Mouse (Mus musculus) CH12.LX (cell line): ENCODE measurements at regions not wholly inside any gene's neighbourhood (a gene's known extent, or its start where the extent isn't known, plus 50 kb on each side); places are given as distances from the start of the nearest gene placed in this dataset.
A peak's percentile ranks its signal among the peaks of the same experiment; 100 is the strongest.

ENCODE experiments used
- DNase-seq: peaks from one replicate; pipeline ENCODE4 v3.0.0-alpha.2; 2013; ENCODE audit errors: extremely low read depth
- H3K27ac ChIP-seq: 2 replicates; pipeline ENCODE4 v1.5.1; 2012; ENCODE audit warnings: low read depth, mild to moderate bottlenecking, control low read depth, moderate library complexity; ENCODE audit not compliant: insufficient read depth
- H3K27me3 ChIP-seq: replicated peaks from 2 replicates; pipeline ENCODE3; 2012; ENCODE audit warnings: inconsistent platforms
- H3K36me3 ChIP-seq, 2 experiments: replicated peaks in 1 of 2; 2 replicates each; pipeline versions ENCODE3 to v1.6.1; 2012; ENCODE audit warnings: inconsistent platforms in 1 of 2, low read length in 1 of 2, mild to moderate bottlenecking in 1 of 2, mixed read lengths in 1 of 2, moderate library complexity in 1 of 2; ENCODE audit not compliant: control insufficient read depth in 1 of 2, insufficient read depth in 1 of 2
- H3K4me1 ChIP-seq, 2 experiments: 2 replicates each; pipeline ENCODE4 v1.6.1; 2012; ENCODE audit warnings: inconsistent platforms in 1 of 2, moderate library complexity in 1 of 2; ENCODE audit not compliant: insufficient read depth in 2 of 2, control insufficient read depth in 1 of 2
- H3K4me2 ChIP-seq: 2 replicates; pipeline ENCODE4 v1.6.1; 2012; ENCODE audit warnings: low read depth, mild to moderate bottlenecking, control low read depth; ENCODE audit not compliant: poor library complexity, insufficient read depth, severe bottlenecking
- H3K4me3 ChIP-seq, 3 experiments: fragments of 150-350 bp in 1 of 3; sonication (generic) in 1 of 3; replicated peaks in 1 of 3; 2 replicates each; pipeline versions ENCODE3 to v1.5.1; 2011 to 2012; ENCODE audit warnings: low read depth in 2 of 3, low read length in 2 of 3, mild to moderate bottlenecking in 2 of 3, moderate library complexity in 2 of 3, control low read depth in 1 of 3, improper control_type of control experiment in 1 of 3, inconsistent platforms in 1 of 3, mixed read lengths in 1 of 3; ENCODE audit not compliant: poor library complexity in 1 of 3
- H3K79me2 ChIP-seq: replicated peaks from 2 replicates; pipeline ENCODE4 v1.6.1; 2012; ENCODE audit warnings: mild to moderate bottlenecking, moderate library complexity; ENCODE audit not compliant: control insufficient read depth, poor library complexity, insufficient read depth, severe bottlenecking; ENCODE audit errors: extremely low read depth
- H3K9ac ChIP-seq: 2 replicates; pipeline ENCODE4 v1.6.1; 2012; ENCODE audit warnings: low read depth, mild to moderate bottlenecking, control low read depth, moderate library complexity; ENCODE audit not compliant: insufficient read depth
- H3K9me3 ChIP-seq: replicated peaks from 2 replicates; pipeline ENCODE3; 2012; ENCODE audit warnings: low read length, inconsistent platforms, mixed read lengths
- BHLHE40 ChIP-seq: IDR thresholded peaks from 2 replicates; pipeline ENCODE4 v1.6.1; 2011; ENCODE audit warnings: mild to moderate bottlenecking, low read depth, low read length, improper control_type of control experiment
- EP300 ChIP-seq: IDR thresholded peaks from 2 replicates; pipeline ENCODE4 v1.6.1; 2011; ENCODE audit warnings: low read length, improper control_type of control experiment
- GABPA ChIP-seq: IDR thresholded peaks from 2 replicates; pipeline ENCODE4 v1.6.1; 2012; ENCODE audit warnings: low read depth, low read length, improper control_type of control experiment, inconsistent platforms; ENCODE audit not compliant: insufficient replicate concordance
- IRF4 ChIP-seq: IDR thresholded peaks from 2 replicates; pipeline ENCODE4 v1.6.1; 2014; ENCODE audit warnings: low read depth, mild to moderate bottlenecking, inconsistent platforms, low read length, improper control_type of control experiment
- JUND ChIP-seq: conservative IDR thresholded peaks from 2 replicates; pipeline ENCODE4 v1.6.1; 2011; ENCODE audit warnings: low read depth, low read length, improper control_type of control experiment
- KAT2A ChIP-seq: IDR thresholded peaks from 2 replicates; pipeline ENCODE4 v1.6.1; 2012; ENCODE audit warnings: low read length, improper control_type of control experiment, inconsistent platforms; ENCODE audit not compliant: insufficient replicate concordance
- MAX ChIP-seq: IDR thresholded peaks from 2 replicates; pipeline ENCODE4 v1.6.1; 2011; ENCODE audit warnings: low read length, improper control_type of control experiment
- NELFE ChIP-seq: IDR thresholded peaks from 2 replicates; pipeline ENCODE4 v1.6.1; 2011; ENCODE audit warnings: low read depth, low read length, improper control_type of control experiment
- SIN3A ChIP-seq: IDR thresholded peaks from 2 replicates; pipeline ENCODE4 v1.6.1; 2012; ENCODE audit warnings: low read length, improper control_type of control experiment, inconsistent platforms
- TCF12 ChIP-seq: IDR thresholded peaks from 2 replicates; pipeline ENCODE4 v1.6.1; 2014; ENCODE audit warnings: low read depth, mild to moderate bottlenecking, inconsistent platforms, low read length, improper control_type of control experiment
- UBTF ChIP-seq: IDR thresholded peaks from 2 replicates; pipeline ENCODE4 v1.6.1; 2012; ENCODE audit warnings: low read depth, mild to moderate bottlenecking, inconsistent platforms, low read length, improper control_type of control experiment, moderate library complexity
- USF2 ChIP-seq: conservative IDR thresholded peaks from 2 replicates; pipeline ENCODE4 v1.6.1; 2011; ENCODE audit warnings: low read depth, low read length, improper control_type of control experiment
- ZMIZ1 ChIP-seq: IDR thresholded peaks from 2 replicates; pipeline ENCODE4 v1.6.1; 2012; ENCODE audit warnings: low read depth, mild to moderate bottlenecking, inconsistent platforms, low read length, improper control_type of control experiment
- dilution Hi-C: fragments of 300-500 bp; cut with MboI; formaldehyde crosslinking; loops from 2 replicates; pipeline ENCODE4 v1.14.3; 2020; ENCODE audit warnings: low sequenced_read_pairs; ENCODE audit not compliant: extremely low pct_unique_long_range_greater_than_20kb, extremely low pct_ligation_motif_present
- in situ Hi-C: fragments of 300-500 bp; cut with MboI; formaldehyde crosslinking; loops from 3 replicates; pipeline ENCODE4 v1.14.3; 2019; ENCODE audit warnings: low sequenced_read_pairs, low pct_ligation_motif_present, low pct_unique_long_range_greater_than_20kb, mixed read lengths

DNA sequence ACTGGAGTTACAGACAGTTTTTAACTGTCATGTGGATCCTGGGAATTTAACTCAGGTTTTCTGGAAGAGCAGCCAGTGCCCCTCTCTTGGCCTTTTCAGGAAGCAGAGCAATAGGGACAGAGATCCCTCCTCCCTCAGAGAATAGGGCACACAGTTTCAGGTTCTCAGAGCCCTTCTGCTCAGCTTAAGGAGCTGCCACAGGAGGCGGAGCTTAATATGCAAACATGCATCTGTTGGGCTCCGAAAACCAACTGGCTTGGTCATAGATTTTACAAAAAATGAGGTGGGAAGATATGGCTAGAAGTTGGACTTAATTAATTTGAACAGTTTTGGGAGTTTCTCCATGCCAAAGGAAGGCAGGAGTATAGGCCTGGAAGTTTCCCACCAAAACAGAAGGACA is 61.9 kb upstream of the Znrf2 start:
- Histone ChIP-seq H3K4me3 (no peak overlapping the region), H3K4me2 (no peak overlapping the region), H3K79me2 (no peaks in the 10 kb centered on the region), H3K27ac (no peak overlapping the region), H3K9me3 (peaks cover 11% of the 10 kb centered on the region), H3K4me1 (peaks cover 5 to 53% of the 10 kb centered on the region in 2 experiments; a peak in 3 of 4 replicates), H3K27me3 (no peaks in the 10 kb centered on the region), H3K9ac (no peak overlapping the region), H3K36me3 (no peaks in the 10 kb centered on the region)
- no peak for DNase-seq
- dilution Hi-C loops = no loop called here
- TF ChIP-seq USF2 (no peak), MAX (no peak), JUND (no peak), NELFE (no peak), KAT2A (no peak), UBTF (no peak)
- in situ Hi-C loops = no loop called here

DNA sequence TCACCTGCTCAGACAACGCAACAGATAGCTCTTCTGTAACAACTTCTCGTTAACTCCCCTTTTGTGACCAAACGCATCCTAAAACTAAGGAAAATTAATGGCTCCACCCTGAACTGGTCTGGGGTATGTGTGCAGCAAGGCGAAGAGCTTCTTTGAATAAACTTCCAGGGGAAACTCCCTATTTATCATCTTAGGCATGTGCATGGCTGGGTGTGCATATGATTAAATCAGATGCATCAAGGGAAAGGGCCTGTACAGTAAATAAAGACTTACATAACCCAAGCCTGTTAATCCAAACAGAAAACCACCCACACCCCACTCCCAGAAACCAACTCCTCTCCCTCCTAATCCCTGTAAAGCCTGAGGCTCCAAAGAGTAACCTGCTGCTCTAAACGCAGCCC is 59.2 kb upstream of the Znrf2 start:
- TF ChIP-seq BHLHE40 = peak; percentile 88
- no peak for TF ChIP-seq UBTF
- TF ChIP-seq ZMIZ1 = no peak
- no peak for TF ChIP-seq SIN3A
- DNase-seq = peak; percentile 40
- Histone ChIP-seq H3K79me2 (no peaks in the 10 kb centered on the region), H3K9me3 (peaks cover 11% of the 10 kb centered on the region), H3K4me3 (no peak overlapping the region), H3K27ac (no peak overlapping the region), H3K4me2 (no peak overlapping the region), H3K4me1 (peaks cover 10 to 55% of the 10 kb centered on the region in 2 experiments), H3K9ac (no peak overlapping the region), H3K27me3 (no peaks in the 10 kb centered on the region), H3K36me3 (no peaks in the 10 kb centered on the region)
- dilution Hi-C loops (no loop called here), in situ Hi-C loops (no loop called here)

DNA sequence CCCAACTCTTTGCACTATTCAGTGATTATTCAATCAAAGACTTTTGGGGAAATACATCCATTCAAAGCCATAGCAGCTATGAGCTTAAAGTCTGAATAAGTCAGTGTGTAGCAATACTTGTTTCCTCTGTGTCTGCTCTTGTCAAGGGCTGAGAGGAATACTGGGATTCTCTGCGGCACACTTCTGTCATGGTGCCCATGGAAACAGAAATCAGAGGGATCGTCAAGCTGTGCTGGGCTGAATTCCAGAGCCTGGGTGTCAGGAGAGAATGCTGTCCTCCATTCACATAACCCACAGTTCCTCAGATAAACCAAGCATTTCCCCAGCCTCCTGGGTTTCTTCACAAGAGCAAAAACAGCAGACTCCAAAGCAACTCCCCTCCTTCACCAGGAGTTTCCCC is 58.6 kb upstream of the Znrf2 start:
- no peaks in the 10 kb centered on the region for H3K36me3 ChIP-seq
- peaks cover 11% of the 10 kb centered on the region for H3K9me3 ChIP-seq
- no peak overlapping the region for H3K4me3 ChIP-seq
- H3K79me2 ChIP-seq = no peaks in the 10 kb centered on the region
- peaks cover 10 to 51% of the 10 kb centered on the region in 2 experiments for H3K4me1 ChIP-seq
- DNase-seq = no peak
- TF ChIP-seq IRF4 (no peak), EP300 (no peak), UBTF (no peak), JUND (no peak), GABPA (no peak), TCF12 (no peak)
- dilution Hi-C loops = no loop called here
- no peak overlapping the region for H3K4me2 ChIP-seq
- no peak overlapping the region for H3K27ac ChIP-seq
- no peaks in the 10 kb centered on the region for H3K27me3 ChIP-seq
- in situ Hi-C loops = no loop called here
- no peak overlapping the region for H3K9ac ChIP-seq
